Mouse (Mus musculus) megakaryocyte progenitor cell, adult 5-6 weeks (primary cell): ENCODE data around the gene Tyw3. TPM values are rescaled to one million over a fixed set of nuclear protein-coding genes. Genes with fewer than 3 reads are reported as not detected.
"Not testable (repeated sequence)": the region's sequence is repeated elsewhere in the genome, so short reads cannot be mapped to it uniquely, and the experiment has no call there.

Experiments used
- ATAC-seq: replicated peaks from 2 replicates; pipeline ENCODE4 v1.8.0; 2016; ENCODE audit warnings: mild to moderate bottlenecking, moderate TSS enrichment, inconsistent platforms; ENCODE audit not compliant: poor library complexity
- total RNA-seq, 2 experiments: library from RNA; stranded (forward) in 1 of 2; stranded (reverse) in 1 of 2; fragments of 157-497, 149-512 nt in 1 of 2; fragments of 200-1000 nt in 1 of 2; gene quantifications; 2 replicates each; pipeline versions ENCODE4 v1.2.3 to v1.2.4; 2015 to 2017

Tyw3 gene
- total RNA-seq (2015): 3.0 and 3.8 TPM in 2 replicates
- 2.4 and 6.7 TPM in 2 replicates for total RNA-seq (2017)

GRCm38 (mm10) chr3:154596934-154597554 lies at the start of gene Tyw3:
Gene Tyw3 (minus strand): TSS chr3:154597104.
- ATAC-seq: peak; percentile 93

- ATAC-seq: no peak
These were observed 36.2 kb upstream of the Tyw3 start for GRCm38 (mm10) chr3:154633091-154633490.

GRCm38 (mm10) chr3:154631281-154631680 lies 34.4 kb upstream of the Tyw3 start:
- ATAC-seq: not testable (repeated sequence)

GRCm38 (mm10) chr3:154628284-154628683 lies 31.4 kb upstream of the Tyw3 start:
- peak; percentile 68 for ATAC-seq

GRCm38 (mm10) chr3:154616106-154616505 lies 19.2 kb upstream of the Tyw3 start:
- ATAC-seq: no peak

- no peak for ATAC-seq
These were observed 18.4 kb upstream of the Tyw3 start for GRCm38 (mm10) chr3:154615304-154615703.

GRCm38 (mm10) chr3:154614771-154615170 lies 17.9 kb upstream of the Tyw3 start:
- no peak for ATAC-seq

GRCm38 (mm10) chr3:154611888-154612287 lies 15.0 kb upstream of the Tyw3 start:
- peak; percentile 61; the same call in 1 of the 2 replicates for ATAC-seq

GRCm38 (mm10) chr3:154607896-154608295 lies 11.0 kb upstream of the Tyw3 start:
- ATAC-seq: no peak

GRCm38 (mm10) chr3:154604871-154605270 lies 8.0 kb upstream of the Tyw3 start:
- no peak for ATAC-seq

GRCm38 (mm10) chr3:154602141-154602540 lies 5.2 kb upstream of the Tyw3 start:
- ATAC-seq: no peak

GRCm38 (mm10) chr3:154597561-154597960 lies 657 bp upstream of the Tyw3 start:
- ATAC-seq: no peak

- peak; percentile 87 for ATAC-seq
These were observed 393 bp downstream of the Tyw3 start, which contains the start of gene Cryz for GRCm38 (mm10) chr3:154596488-154596933. Gene Cryz (plus strand): TSS chr3:154596711.

- ATAC-seq: no peak
These were observed 2.7 kb downstream of the Tyw3 start for GRCm38 (mm10) chr3:154594156-154594555.

GRCm38 (mm10) chr3:154593596-154593995 lies 3.3 kb downstream of the Tyw3 start:
- no peak for ATAC-seq

GRCm38 (mm10) chr3:154591621-154592020 lies 5.3 kb downstream of the Tyw3 start:
- no peak for ATAC-seq

- ATAC-seq: no peak
These were observed 5.9 kb downstream of the Tyw3 start for GRCm38 (mm10) chr3:154590971-154591370.

- no peak for ATAC-seq
These were observed 12.6 kb downstream of the Tyw3 start for GRCm38 (mm10) chr3:154584351-154584750.

GRCm38 (mm10) chr3:154577895-154578294 lies 19.0 kb downstream of the Tyw3 start:
- ATAC-seq: 0 out of 2 replicates have a peak, but pooled peaks have one; percentile 23

- no peak for ATAC-seq
These were observed 23.2 kb downstream of the Tyw3 start for GRCm38 (mm10) chr3:154573666-154574065.

GRCm38 (mm10) chr3:154572341-154572972 lies 24.4 kb downstream of the Tyw3 start:
- ATAC-seq: peak; percentile 96

- no peak for ATAC-seq
These were observed 26.1 kb downstream of the Tyw3 start for GRCm38 (mm10) chr3:154570786-154571185.
